Mouse (Mus musculus) right cerebral cortex, postnatal 36 days (tissue): ENCODE results near the gene Ppp2r1b.

Source experiments
- DNase-seq, 2 experiments: peaks; one replicate each; pipeline ENCODE4 v3.0.0; 2022; ENCODE audit warnings: low spot score in 2 of 2, mixed read lengths in 1 of 2

Ppp2r1b gene

DNA sequence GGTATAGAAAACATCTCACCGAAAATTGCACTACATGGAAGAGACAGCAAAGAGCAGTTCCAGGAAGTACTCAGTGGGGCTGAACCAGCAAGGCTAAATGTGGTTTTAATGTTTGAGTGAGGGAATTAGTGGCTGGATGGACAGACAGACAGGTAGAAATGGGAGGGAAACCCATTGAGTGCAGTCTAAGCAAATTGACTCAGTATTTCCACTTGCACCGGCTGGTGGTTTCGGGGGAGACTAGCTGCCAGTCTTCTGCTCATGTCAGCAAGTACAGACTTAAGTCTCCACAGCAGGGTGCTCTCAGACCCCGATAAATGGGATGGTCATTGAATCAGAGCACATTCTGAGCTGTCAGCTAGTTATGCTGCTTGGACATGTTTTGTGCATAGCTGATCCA, 9.0 kb upstream of the Ppp2r1b start:
- no peak for DNase-seq

GRCm38 (mm10) chr9:50841079-50841789, 3.9 kb upstream of the Ppp2r1b start:
- no peak for DNase-seq

DNA sequence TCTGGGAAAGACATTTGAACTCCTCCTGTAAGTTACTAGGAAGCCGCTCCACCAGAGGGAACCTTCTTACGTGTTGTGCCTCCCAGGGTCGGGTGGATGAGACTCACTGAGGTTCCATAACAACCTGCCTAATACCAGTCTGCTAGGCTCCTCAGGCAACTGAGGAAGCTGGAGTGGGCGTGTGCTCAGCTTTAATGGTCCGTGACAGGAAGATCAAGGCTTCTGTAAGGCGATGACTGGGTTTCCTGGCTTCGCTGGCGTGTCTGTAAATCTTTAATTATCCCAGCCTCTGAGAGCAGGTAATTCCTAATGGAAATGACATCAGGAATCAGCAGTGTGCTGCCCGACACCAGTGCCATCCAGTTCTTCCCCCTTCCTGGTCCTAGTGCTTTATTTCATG, 446 bp downstream of the Ppp2r1b start:
- DNase-seq = no peak

GRCm38 (mm10) chr9:50847133-50847532, 2.0 kb downstream of the Ppp2r1b start:
- no peak for DNase-seq

- DNase-seq = no peak
Observed at GRCm38 (mm10) chr9:50847606-50848368, 2.7 kb downstream of the Ppp2r1b start.

- DNase-seq = no peak
Observed at GRCm38 (mm10) chr9:50848821-50849220, 3.7 kb downstream of the Ppp2r1b start.

DNA sequence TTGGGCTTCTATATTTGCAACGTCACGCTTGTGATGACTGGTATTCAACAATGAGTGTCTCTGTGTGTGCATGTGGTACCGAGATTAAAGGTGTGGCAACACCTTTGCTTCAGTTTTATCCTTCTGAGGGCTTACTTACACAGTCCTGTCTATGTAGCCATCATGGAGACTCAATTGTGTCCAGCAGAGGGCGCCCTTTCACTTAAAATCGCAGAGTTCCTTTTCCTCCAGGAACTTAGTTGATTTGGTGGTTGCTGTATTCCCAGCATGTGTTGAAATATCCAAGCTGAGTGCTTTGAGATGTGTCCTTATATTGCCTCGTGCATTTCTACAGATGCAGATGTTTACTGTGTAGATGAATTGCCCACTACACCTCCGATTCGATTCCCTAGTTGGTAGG, 4.1 kb downstream of the Ppp2r1b start:
- peak; percentile 84 to 87 for DNase-seq

DNA sequence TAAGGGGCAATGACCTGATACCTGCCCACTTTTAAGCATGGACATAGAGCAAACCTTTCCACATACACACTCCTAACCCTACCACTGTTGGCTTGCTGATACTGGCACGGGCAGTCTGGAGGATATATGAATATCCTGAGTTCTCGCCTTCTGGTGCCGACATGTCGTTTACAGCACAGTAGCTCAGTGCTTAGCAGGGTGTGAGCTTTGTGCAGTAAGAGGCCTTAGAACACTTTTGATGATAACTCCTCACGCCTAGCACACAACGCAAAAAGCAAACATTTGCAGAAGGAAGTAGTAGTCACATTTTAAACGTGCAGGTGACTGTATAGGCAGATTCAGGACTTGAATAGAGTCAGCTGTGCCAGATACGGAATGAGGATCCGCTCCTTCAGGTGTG, 4.7 kb downstream of the Ppp2r1b start:
- DNase-seq = no peak

DNA sequence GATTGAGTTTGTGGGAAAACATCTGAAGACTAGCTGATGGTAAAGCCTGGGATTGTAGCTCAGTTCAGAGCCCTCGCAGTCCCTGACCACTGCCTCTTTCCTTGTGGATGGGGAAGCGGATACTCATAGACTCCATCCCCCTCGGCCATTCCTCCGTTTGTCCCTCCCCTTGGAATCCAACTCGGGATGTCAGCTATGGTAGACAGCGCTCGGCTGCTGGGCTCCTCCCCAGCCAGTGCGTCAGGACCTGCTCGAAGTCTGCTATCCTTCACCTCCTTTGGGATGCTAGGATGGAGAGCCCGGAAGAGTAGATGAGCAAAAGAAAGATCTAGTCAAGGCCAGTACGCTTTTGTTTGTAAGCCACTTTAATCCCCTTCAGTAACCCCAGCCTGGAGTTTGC, 5.2 kb downstream of the Ppp2r1b start:
- DNase-seq = no peak

DNA sequence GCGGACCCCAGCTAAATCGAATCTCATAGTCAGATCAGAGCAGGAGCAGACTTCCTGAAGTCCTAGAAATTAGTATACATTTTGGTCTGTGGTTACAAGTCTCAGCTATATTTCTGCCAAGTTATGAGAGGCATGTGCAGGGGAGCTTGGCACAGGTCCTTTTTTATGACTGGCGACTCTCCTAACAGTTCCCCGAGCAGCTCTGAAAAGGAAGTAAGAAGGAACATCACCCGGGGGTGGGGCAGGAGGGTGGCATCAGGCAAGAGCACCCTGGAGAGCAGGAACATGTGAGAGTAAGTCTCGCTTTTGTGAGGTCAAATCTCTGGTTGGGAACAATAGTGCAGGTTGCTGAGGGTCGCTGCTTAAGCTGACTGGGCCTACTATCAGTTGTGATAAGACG, 5.6 kb downstream of the Ppp2r1b start:
- DNase-seq = no peak

GRCm38 (mm10) chr9:50852634-50853349, 7.7 kb downstream of the Ppp2r1b start:
- no peak for DNase-seq

- no peak for DNase-seq
Observed at GRCm38 (mm10) chr9:50854376-50854775, 9.3 kb downstream of the Ppp2r1b start.

GRCm38 (mm10) chr9:50855133-50855766, 10.1 kb downstream of the Ppp2r1b start:
- no peak for DNase-seq

DNA sequence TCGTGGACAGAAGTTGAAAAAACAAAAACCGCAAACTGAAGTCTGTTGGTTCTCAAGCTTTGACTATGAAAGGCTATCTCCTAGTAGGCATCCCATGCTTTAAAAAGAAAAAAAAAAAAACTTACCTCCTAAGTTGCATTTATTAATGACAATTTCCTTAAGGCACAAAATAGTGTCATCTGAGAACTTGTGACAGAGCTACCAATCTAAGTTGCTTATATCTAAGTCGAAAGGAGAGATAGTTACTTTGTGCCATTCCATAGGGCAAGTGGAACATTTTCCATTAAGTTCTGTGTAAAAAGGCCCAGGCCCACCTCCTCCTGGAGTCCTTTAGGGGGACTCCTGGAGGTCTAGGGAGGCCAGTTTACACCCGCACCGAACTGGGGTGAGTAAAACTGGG, 10.7 kb downstream of the Ppp2r1b start:
- no peak for DNase-seq

DNA sequence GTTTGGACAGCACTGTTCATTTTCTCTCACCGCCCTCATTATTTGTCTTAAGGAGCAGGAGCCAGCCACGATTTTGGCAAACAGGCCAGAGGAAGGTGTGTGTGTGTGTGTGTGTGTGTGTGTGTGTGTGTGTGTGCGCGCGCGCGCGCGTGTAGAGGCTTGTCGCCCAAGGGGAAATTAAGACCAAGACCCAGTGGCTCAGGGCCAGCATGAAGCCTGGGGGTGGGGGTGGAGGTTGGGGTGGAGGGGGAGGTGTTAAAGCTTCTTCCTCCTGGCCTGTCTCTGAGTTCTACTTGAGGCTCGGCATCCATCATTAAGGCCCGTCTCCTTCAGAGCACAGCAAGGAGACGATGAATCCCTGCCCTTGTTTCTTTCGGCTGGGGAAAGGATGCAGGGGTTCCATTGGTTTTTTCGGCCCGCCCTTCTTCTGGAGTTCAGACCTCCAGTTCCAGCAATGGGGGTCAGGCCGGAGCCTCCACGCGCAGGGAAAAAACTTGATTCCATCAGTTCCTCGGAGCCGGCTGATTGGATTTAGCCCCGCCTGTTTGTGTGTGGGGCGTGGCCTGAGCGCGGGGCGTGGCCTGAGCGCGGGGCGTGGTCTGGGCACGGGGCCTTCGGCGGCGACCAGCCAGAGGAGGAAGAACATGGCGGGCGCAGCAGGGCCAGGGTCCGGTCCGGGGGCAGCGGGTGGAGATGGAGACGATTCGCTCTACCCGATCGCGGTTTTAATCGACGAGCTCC, 11.4 kb downstream of the Ppp2r1b start:
- DNase-seq = peak; percentile 76 to 82

DNA sequence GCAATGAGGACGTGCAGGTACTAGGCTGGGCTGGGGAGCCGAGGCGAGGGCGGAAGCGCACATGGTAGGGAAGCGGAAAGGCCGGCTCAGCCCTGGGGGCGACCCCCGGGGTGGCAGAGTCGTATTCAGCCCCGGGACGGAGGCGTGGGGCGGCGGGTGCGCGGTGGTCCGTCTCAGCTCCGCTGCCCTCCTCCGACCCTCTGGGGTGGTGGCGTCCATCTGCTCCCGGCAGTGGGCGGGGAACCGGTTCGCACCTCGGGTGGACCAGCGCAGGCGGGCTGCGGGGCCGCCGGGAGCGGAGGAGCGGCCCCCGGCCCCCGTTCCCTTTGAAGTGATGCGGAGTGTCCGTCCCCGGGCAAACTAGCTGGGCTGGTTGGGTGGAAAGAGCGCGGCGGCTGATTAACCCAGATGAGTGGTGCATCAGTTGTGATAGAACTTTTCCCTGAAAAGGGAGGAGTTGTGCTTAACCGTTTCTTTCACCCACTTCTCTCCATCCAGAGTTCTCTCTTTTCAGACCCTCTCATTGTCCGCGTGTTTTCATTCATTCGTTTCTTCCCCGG, 12.1 kb downstream of the Ppp2r1b start:
- DNase-seq = no peak

DNA sequence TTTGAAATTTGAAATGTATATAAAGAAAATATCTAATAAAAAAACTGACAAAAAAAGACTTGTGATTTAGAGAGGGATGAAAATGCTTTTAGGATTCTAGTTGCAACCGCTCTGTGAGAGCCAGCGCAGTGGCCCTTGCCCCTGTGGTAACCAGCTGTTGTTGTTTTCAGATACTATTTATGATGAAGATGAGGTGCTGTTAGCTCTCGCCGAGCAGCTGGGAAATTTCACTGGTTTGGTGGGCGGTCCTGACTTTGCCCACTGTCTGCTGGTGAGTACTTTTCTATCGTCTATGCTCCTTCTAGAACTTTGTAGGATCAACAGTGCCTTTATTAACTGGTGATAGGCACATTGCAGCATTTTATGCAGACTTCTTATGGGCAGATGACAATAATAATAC, 13.6 kb downstream of the Ppp2r1b start:
- DNase-seq = no peak

DNA sequence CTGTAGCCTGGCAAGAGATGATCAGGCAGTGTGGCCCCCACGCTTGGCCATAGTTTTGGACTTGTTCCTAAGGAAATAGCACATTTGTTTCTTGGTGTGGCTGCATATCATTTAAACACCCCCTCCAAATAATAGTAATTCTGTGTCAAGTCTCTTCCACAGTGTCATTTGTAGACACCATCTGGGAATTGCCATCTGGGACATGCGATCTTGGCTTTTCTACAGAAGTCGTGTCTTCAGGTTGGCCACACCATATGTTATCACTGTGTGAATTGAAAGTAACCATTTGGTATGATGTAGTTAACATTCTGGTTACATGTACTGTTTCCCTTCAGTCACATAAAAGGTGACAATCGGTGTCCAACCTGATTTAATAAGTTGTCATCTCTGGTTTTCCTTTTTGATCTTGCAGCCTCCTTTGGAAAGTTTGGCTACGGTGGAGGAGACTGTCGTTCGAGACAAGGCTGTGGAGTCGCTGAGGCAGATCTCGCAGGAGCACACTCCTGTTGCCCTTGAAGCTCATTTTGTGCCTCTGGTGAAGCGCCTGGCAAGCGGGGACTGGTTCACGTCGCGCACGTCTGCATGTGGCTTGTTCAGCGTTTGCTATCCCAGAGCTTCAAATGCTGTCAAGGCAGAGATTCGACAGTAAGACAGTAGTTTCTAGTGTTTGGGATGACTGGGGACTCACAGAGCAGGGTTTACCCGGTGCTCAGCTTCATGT, 16.2 kb downstream of the Ppp2r1b start:
- no peak for DNase-seq

DNA sequence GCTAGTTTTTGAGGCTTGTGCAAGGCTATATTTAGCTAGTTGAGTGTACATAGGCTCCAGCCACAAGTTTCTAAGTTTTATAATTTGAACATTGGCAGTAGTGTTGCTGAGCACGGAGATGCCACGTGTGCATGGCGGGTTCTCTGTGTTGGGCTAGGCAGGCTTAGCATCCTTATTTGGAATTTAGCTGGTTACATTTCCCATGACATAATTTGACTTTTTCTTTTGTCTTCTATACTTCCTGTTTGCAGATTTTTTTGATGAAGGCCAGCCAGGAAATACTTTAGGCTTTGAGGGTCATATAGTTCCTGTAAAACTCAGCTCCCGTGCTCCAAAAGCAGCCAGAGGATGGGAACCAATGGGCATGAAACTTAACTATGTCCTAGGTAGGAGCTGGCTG, 18.7 kb downstream of the Ppp2r1b start:
- DNase-seq = no peak

GRCm38 (mm10) chr9:50864877-50865276, 19.8 kb downstream of the Ppp2r1b start:
- no peak for DNase-seq

GRCm38 (mm10) chr9:50865803-50866202, 20.7 kb downstream of the Ppp2r1b start:
- DNase-seq = no peak
